Mouse (Mus musculus) left cerebral cortex, adult 8-10 months (tissue): ENCODE measurements around the gene Epb41. TPM values are rescaled to one million over a fixed set of nuclear protein-coding genes. Genes with fewer than 3 reads are reported as not detected.

ENCODE experiments used
- DNase-seq, 2 experiments: peaks; one replicate each; pipeline ENCODE4 v3.0.0; 2022; ENCODE audit warnings: low spot score in 2 of 2
- microRNA-seq, 2 experiments: library from miRNA; unstranded; fragments of <30 nt; microRNA quantifications; one replicate each; pipeline ENCODE4 v1.2.0; 2022
- total RNA-seq, 4 experiments: library from RNA; stranded (reverse); gene quantifications; 2 replicates each; pipeline ENCODE4 v1.2.4; 2022

Epb41 gene
- total RNA-seq, 4 experiments from 2014 or later: 50.5 to 60.6 (median 55.6) TPM

GRCm38 (mm10) chr4:131898503-131899179 lies 176.5 kb downstream of the Epb41 start:
- DNase-seq: no peak

- no peak for DNase-seq
These were observed 177.3 kb downstream of the Epb41 start for GRCm38 (mm10) chr4:131897787-131898186.

DNA sequence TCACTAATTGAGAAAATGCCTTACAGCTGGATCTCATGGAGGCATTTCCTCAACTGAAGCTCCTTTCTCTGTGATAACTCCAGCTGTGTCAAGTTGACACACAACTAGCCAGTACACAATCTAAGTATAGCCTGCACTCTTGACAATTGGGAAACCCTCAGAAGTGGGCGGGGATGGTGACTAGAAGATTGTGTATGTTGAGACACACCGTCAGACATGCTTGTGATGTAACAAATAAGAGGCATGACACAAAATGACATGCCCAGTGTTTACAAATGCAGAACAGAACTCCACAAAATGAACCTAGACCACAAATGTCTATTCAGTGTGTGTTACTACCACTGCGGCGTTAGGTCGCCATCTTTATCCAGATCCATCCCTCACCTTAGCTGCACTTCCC lies 178.0 kb downstream of the Epb41 start:
- DNase-seq: no peak

- no peak for DNase-seq
These were observed 184.4 kb downstream of the Epb41 start for GRCm38 (mm10) chr4:131890692-131891091.

GRCm38 (mm10) chr4:131888564-131888963 lies 186.6 kb downstream of the Epb41 start:
- DNase-seq: no peak

- no peak for DNase-seq
These were observed 189.7 kb downstream of the Epb41 start for GRCm38 (mm10) chr4:131885376-131885775.

GRCm38 (mm10) chr4:131883571-131883970 lies 191.6 kb downstream of the Epb41 start:
- DNase-seq: no peak

GRCm38 (mm10) chr4:131881306-131881705 lies 193.8 kb downstream of the Epb41 start:
- DNase-seq: no peak

GRCm38 (mm10) chr4:131879692-131880091 lies 195.4 kb downstream of the Epb41 start:
- DNase-seq: no peak

DNA sequence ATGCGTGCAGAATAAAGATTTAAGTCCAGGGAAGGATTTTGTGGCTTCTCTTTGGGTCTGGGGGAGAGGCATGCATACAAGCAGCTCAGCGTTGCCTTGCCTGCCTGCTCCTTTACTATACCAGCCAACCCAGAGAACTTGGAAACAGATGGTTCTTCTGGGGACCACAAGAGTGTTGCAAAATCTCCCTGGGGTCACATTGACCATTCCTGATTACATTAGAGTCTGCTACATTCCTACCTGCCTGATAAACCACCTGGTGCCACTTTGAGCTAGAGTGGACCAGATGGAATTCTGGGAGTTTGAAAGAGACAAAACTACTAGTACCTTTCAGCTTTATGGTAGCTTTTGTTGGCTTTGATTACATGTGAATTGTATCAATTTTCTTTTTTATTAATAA lies 198.3 kb downstream of the Epb41 start:
- DNase-seq: no peak

DNA sequence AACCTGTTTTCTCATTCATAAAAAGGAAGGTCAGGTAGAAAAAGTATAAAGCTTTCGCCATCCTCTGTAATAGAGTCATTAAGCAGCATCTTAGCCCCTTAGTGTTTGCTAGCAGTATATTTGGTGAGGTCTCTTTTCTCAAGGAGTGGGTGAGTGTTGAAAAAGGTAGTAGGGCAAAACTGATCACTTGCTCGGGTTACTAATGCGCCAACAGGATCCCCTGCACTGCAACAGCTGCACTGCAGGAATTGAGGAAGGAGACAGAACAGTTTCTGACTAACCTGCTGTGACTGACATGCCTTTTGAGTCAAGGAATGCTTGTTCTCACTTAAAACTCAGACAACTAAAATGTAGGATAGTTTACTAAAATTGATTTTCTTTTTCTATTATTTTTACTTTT lies 199.9 kb downstream of the Epb41 start:
- DNase-seq: no peak

DNA sequence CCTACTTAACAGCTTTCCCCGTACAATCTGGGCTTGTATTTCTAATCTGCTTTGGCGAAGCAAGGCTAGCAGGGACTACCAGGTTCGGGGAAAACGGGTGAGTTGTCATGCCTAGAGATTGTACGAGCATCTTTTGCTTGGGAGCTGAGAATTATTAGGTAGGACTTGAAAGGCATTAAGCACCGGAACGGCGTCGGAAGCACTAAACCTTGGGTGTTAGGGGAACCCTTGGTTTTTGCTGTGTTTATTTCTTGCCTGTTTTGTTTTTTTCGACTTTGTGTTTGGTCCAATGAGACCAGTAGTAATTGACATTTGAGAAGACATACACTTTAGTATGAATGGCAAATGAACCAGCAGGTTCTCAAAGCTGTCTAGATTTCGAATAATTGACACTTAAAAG lies 200.6 kb downstream of the Epb41 start:
- no peak for DNase-seq

- no peak for DNase-seq
These were observed 201.0 kb downstream of the Epb41 start for GRCm38 (mm10) chr4:131874169-131874536.

Small RNAs within 50 kb of the gene (microRNA-seq; reads per million reads assigned to microRNA genes)
- 0 reads per million in 2 experiments for gene Gm27445

Other genes starting within 250 kb of the Epb41 start
- 10 to 100 TPM; 33.5 to 45.1 (median 43.5) TPM for gene Ptpru, start 237.0 kb downstream of the Epb41 start, total RNA-seq
- gene Mecr, start 231.9 kb downstream of the Epb41 start, total RNA-seq: 10 to 100 TPM; 26.4 to 33.9 (median 31.3) TPM
- 10 to 100 TPM; 59.8 to 68.7 (median 65.7) TPM for gene Srsf4, start 201.7 kb downstream of the Epb41 start, total RNA-seq
- gene Tmem200b, start 153.6 kb downstream of the Epb41 start, total RNA-seq: 10 to 100 TPM in 3 of 4 experiments, 1 to 10 TPM in 1; 9.5 to 11.6 (median 10.2) TPM
- gene Gm10300, start 624 bp downstream of the Epb41 start, total RNA-seq: under 1 TPM in 2 of 4 experiments, not detected in 2; 0.15 to 0.33 TPM
- gene Oprd1, start 69.2 kb upstream of the Epb41 start, total RNA-seq: 10 to 100 TPM; 17.7 to 22.3 (median 21.3) TPM
- 10 to 100 TPM; 40.1 to 43.4 (median 41.4) TPM for gene Ythdf2, start 137.0 kb upstream of the Epb41 start, total RNA-seq
- gene Gmeb1, start 186.3 kb upstream of the Epb41 start, total RNA-seq: 10 to 100 TPM; 18.9 to 24.7 (median 20.2) TPM
- 10 to 100 TPM; 15.7 to 22.4 (median 20.4) TPM for gene Taf12, start 199.1 kb upstream of the Epb41 start, total RNA-seq
- 1 to 10 TPM; 1.5 to 3.3 (median 2.3) TPM for gene Rab42, start 228.1 kb upstream of the Epb41 start, total RNA-seq